Mouse (Mus musculus): ENCODE results near the gene Bbs9. TPM values are rescaled to one million over a fixed set of nuclear protein-coding genes. Genes with fewer than 3 reads are reported as not detected.
A peak's percentile ranks its signal among the peaks of the same experiment; 100 is the strongest.

Gene Bbs9
- polyA plus RNA-seq, 1 experiment from 2014 or later, result 12.3 TPM

DNA sequence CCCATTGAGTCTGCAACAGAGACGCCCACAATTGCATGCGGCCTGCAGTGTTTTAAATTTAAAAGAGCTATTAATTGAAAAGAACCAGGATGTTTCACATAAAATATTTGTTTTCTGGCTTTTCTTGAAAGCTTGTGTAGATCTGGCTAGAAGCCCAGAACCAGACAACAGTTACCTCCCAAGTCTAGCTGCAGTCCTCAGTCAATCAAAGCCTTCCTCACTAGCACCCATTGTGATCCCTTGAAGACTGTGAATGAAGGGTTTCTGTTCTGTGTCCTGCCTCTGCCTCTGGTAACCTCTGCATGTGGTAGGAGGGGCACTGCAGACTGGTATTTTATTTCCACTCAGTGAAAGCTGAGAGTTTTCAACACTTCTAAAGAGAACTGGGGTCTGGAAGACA, 27.5 kb downstream of the Bbs9 start:
- H3K9ac ChIP-seq (ENCODE audit: low read depth, low read length), result no peak overlapping the region
- ATAC-seq (ENCODE audit: low FRiP score, low TSS enrichment), result no peak
- H3K4me2 ChIP-seq (replicated peaks; ENCODE audit: low read depth, low read length), result no peak overlapping the region
- no peaks in the 10 kb centered on the region for H3K4me1 ChIP-seq (ENCODE audit: control insufficient read depth, insufficient read depth, low read length)
- no peaks in the 10 kb centered on the region for H3K9me3 ChIP-seq (ENCODE audit: control insufficient read depth, low read length)
- no peak overlapping the region for H3K27ac ChIP-seq (ENCODE audit: low read depth, low read length)
- H3K36me3 ChIP-seq (ENCODE audit: control insufficient read depth, insufficient read depth, low read length), result no peaks in the 10 kb centered on the region
- H3K27me3 ChIP-seq (ENCODE audit: control insufficient read depth, insufficient read depth, low read length), result no peaks in the 10 kb centered on the region
- no peak overlapping the region for H3K4me3 ChIP-seq (ENCODE audit: low read length)
- 75% methylated on average over 2 of the region's 2 CpGs for WGBS

DNA sequence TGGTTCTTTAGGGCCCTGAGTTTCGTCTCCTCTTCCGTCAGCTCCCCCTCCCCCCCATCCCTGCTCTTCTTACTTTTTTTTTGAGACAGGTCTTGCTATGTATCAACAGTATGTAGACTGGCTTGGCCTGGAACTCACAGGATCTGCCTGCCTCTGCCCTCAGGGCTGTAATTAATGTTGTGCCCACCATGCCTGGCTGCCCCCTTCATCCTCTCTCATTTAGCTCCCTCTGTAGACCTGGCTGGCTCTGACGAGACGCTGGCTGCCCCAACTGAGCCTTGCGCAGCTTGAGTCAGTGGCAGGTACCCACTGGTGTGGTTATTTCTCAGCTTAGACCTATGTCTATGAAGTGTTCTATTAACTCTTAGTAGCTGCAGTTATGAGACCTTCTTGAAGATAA, 28.1 kb downstream of the Bbs9 start:
- Histone ChIP-seq H3K36me3 (ENCODE audit: control insufficient read depth, insufficient read depth, low read length) (no peaks in the 10 kb centered on the region), H3K4me2 (replicated peaks; ENCODE audit: low read depth, low read length) (no peak overlapping the region), H3K4me1 (ENCODE audit: control insufficient read depth, insufficient read depth, low read length) (no peaks in the 10 kb centered on the region), H3K27me3 (ENCODE audit: control insufficient read depth, insufficient read depth, low read length) (no peaks in the 10 kb centered on the region), H3K27ac (ENCODE audit: low read depth, low read length) (no peak overlapping the region), H3K9me3 (ENCODE audit: control insufficient read depth, low read length) (no peaks in the 10 kb centered on the region), H3K9ac (ENCODE audit: low read depth, low read length) (no peak overlapping the region), H3K4me3 (ENCODE audit: low read length) (no peak overlapping the region)
- peak; percentile 20; the same call in 1 of the 2 replicates for ATAC-seq (ENCODE audit: low FRiP score, low TSS enrichment)
- WGBS, result 73% methylated on average over 5 of the region's 5 CpGs

DNA sequence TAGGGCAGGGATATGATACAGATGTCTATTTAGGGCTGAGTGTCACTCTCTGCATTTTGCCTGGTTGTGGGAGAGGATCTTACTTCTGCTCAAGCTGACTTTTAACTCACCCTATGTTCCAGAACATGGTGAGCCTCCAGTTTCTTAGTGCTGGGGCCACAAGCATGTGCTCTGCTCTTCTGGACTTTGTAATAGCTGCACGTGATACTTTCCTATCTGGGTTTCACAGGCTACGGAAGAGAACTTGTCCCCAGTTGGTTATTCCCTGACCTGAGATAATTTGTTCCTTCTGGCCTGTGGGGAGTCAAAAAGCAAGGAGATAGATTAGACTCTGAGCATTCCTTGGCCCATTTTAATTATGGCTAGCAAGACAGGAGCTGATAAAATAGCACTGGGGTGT, 30.1 kb downstream of the Bbs9 start:
- Histone ChIP-seq H3K4me3 (ENCODE audit: low read length) (no peak overlapping the region), H3K9ac (ENCODE audit: low read depth, low read length) (no peak overlapping the region), H3K27ac (ENCODE audit: low read depth, low read length) (no peak overlapping the region), H3K4me1 (ENCODE audit: control insufficient read depth, insufficient read depth, low read length) (no peaks in the 10 kb centered on the region), H3K36me3 (ENCODE audit: control insufficient read depth, insufficient read depth, low read length) (no peaks in the 10 kb centered on the region), H3K27me3 (ENCODE audit: control insufficient read depth, insufficient read depth, low read length) (no peaks in the 10 kb centered on the region), H3K9me3 (ENCODE audit: control insufficient read depth, low read length) (no peaks in the 10 kb centered on the region), H3K4me2 (replicated peaks; ENCODE audit: low read depth, low read length) (no peak overlapping the region)
- no peak for ATAC-seq (ENCODE audit: low FRiP score, low TSS enrichment)
- WGBS, result 79% methylated on average over 2 of the region's 2 CpGs

DNA sequence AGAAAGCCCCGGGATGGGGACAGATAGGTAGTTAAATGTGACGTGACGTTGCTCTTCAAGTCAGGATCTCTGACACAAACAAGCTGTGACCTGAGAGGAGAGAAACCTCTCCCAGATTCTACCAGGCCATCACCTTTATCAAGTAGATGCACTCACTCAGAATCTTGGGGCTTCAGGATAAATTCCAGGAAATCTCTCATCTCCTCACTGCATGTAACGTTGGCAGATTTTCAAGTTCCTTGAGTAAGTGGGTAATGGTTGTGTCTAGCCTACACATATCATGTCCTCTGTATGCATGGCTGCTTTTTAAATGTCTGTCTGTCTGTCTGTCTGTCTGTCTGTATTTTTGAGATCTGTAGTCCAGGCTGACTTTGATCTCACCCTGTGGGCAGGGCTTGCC, 39.6 kb downstream of the Bbs9 start:
- H3K4me3 ChIP-seq (ENCODE audit: low read length), result no peak overlapping the region
- no peak overlapping the region for H3K27ac ChIP-seq (ENCODE audit: low read depth, low read length)
- no peaks in the 10 kb centered on the region for H3K27me3 ChIP-seq (ENCODE audit: control insufficient read depth, insufficient read depth, low read length)
- ATAC-seq (ENCODE audit: low FRiP score, low TSS enrichment), result no peak
- whole genome bisulfite sequencing, result 87% methylated on average over 4 of the region's 4 CpGs
- H3K4me1 ChIP-seq (ENCODE audit: control insufficient read depth, insufficient read depth, low read length), result no peaks in the 10 kb centered on the region
- no peaks in the 10 kb centered on the region for H3K9me3 ChIP-seq (ENCODE audit: control insufficient read depth, low read length)
- H3K4me2 ChIP-seq (replicated peaks; ENCODE audit: low read depth, low read length), result no peak overlapping the region
- H3K9ac ChIP-seq (ENCODE audit: low read depth, low read length), result no peak overlapping the region
- no peaks in the 10 kb centered on the region for H3K36me3 ChIP-seq (ENCODE audit: control insufficient read depth, insufficient read depth, low read length)

DNA sequence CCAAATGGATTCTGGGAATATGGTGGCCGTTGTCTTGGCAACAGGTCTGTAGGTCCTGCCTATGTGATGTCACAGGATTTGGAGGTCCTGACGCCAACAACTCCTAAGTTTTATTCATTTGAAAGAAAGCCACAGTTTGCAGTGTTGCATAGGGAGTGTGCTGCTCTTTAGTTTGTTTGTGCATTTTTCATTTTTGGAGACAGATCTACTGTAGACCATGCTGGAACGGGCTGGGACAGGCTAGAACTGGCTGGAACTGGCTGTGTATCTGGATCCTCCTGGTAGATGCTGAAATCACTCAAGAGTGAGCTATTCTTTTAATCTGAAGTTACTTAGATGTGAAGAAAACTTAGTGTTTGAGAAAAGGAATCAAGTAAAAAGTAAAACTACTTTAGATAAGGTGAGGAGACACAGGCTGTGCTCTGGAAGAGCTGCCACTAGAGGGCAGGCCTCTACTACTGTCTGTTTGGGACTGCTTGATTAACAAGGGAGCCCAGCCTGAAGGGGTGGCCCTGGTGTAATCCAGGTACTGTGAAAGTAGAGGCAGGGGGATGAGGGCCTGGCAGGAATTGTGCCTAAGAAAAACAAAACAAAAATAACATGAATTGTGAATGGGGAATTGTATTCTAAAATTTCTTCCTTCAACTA, 43.0 kb downstream of the Bbs9 start:
- no peaks in the 10 kb centered on the region for H3K4me1 ChIP-seq (ENCODE audit: control insufficient read depth, insufficient read depth, low read length)
- H3K27ac ChIP-seq (ENCODE audit: low read depth, low read length), result no peak overlapping the region
- H3K4me2 ChIP-seq (replicated peaks; ENCODE audit: low read depth, low read length), result no peak overlapping the region
- no peak overlapping the region for H3K4me3 ChIP-seq (ENCODE audit: low read length)
- peaks cover 8% of the 10 kb centered on the region for H3K9me3 ChIP-seq (ENCODE audit: control insufficient read depth, low read length)
- no peak overlapping the region for H3K9ac ChIP-seq (ENCODE audit: low read depth, low read length)
- H3K36me3 ChIP-seq (ENCODE audit: control insufficient read depth, insufficient read depth, low read length), result no peaks in the 10 kb centered on the region
- ATAC-seq (ENCODE audit: low FRiP score, low TSS enrichment), result peak; percentile 81; the same call in 1 of the 2 replicates
- 90% methylated on average over 3 of the region's 3 CpGs for WGBS
- no peaks in the 10 kb centered on the region for H3K27me3 ChIP-seq (ENCODE audit: control insufficient read depth, insufficient read depth, low read length)

DNA sequence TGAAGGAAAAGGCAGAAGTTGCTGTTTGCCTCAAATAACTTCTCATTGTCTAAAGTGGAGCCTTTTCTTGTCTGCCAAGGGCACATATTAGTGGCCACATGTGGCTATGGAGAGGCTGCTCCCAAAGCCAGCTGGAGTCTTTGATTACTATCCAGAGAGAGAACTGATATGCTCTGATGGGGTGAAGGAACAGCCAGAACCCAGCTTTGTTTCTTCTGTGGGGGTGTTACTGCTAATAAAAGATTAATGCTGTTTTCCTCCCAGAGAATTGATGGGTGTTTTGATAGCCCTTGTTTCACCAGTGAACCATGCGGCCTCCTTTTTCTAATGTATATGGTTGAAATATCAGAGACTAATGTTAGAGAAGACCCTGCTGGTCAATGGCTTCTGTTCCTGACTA, 47.9 kb downstream of the Bbs9 start:
- WGBS, result 35% methylated on average over 1 of the region's 1 CpGs
- Histone ChIP-seq H3K36me3 (ENCODE audit: control insufficient read depth, insufficient read depth, low read length) (no peaks in the 10 kb centered on the region), H3K27me3 (ENCODE audit: control insufficient read depth, insufficient read depth, low read length) (no peaks in the 10 kb centered on the region), H3K4me3 (ENCODE audit: low read length) (no peak overlapping the region), H3K4me2 (replicated peaks; ENCODE audit: low read depth, low read length) (no peak overlapping the region), H3K27ac (ENCODE audit: low read depth, low read length) (no peak overlapping the region), H3K9ac (ENCODE audit: low read depth, low read length) (no peak overlapping the region), H3K9me3 (ENCODE audit: control insufficient read depth, low read length) (peaks cover 8% of the 10 kb centered on the region), H3K4me1 (ENCODE audit: control insufficient read depth, insufficient read depth, low read length) (no peaks in the 10 kb centered on the region)
- ATAC-seq (ENCODE audit: low FRiP score, low TSS enrichment), result peak; percentile 78

DNA sequence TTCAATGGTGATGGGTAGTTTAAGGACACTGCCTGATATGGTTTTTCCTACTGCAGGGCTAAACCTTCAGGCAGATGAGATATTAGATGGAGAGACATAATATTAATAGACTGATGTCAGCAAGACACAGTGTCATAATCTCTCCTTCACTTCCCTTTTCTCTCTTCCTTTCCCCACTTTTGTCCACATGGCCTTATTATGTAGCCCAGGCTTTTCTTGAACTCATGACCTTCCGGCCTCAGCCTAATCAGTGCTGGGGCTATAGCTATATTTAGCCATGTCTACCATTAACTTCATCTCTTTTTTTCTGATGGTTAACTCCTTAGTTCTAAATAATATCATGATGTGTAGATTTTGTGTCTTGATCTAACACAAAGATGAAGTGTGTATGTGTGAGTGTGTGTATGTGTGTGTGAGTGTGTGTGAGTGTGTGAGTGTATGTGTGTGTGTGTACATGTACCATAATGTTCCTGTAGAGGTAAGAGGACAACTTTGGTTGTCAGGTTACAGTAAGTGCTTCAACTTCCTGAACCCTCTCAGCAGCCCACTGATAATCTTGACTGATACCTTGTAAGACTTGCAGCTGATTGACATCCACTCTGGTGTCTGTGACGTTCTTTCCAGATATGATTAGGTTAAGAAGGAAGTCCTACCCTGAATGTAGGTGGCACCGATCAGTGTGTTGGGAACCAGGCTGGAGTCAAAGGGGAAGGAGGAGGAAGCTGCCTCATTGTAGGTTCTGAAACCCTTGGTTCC, 55.4 kb downstream of the Bbs9 start:
- WGBS, result 91% methylated on average over 3 of the region's 3 CpGs

DNA sequence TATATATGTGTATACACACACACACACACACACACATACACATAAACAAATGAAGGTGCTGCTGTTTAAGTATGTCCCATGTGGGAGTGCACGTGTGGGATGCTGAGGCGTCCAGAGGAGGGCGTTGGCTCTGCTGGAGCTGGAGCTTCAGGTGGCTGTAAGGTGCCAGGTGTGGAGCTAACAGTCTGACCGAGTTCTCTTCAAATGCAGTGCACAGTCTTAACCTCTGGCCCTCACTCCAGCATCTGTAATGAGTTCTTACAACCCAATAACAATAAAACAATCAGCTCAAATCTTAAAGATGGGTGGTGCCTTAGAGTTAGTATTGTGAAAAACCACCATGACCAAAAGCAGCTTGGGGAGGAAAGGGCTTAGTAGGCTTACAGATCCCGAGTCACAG, 56.6 kb downstream of the Bbs9 start:
- Histone ChIP-seq H3K4me3 (ENCODE audit: low read length) (no peak overlapping the region), H3K27ac (ENCODE audit: low read depth, low read length) (no peak overlapping the region), H3K36me3 (ENCODE audit: control insufficient read depth, insufficient read depth, low read length) (no peaks in the 10 kb centered on the region), H3K4me1 (ENCODE audit: control insufficient read depth, insufficient read depth, low read length) (no peaks in the 10 kb centered on the region), H3K4me2 (replicated peaks; ENCODE audit: low read depth, low read length) (no peak overlapping the region), H3K9ac (ENCODE audit: low read depth, low read length) (no peak overlapping the region), H3K9me3 (ENCODE audit: control insufficient read depth, low read length) (no peaks in the 10 kb centered on the region), H3K27me3 (ENCODE audit: control insufficient read depth, insufficient read depth, low read length) (no peaks in the 10 kb centered on the region)
- WGBS, result 72% methylated on average over 5 of the region's 5 CpGs
- ATAC-seq (ENCODE audit: low FRiP score, low TSS enrichment), result no peak

More for the DNA sequence above, 55.4 kb downstream of the Bbs9 start:
- no peak overlapping the region for H3K27ac ChIP-seq (ENCODE audit: low read depth, low read length)
- H3K4me3 ChIP-seq (ENCODE audit: low read length), result no peak overlapping the region
- H3K9ac ChIP-seq (ENCODE audit: low read depth, low read length), result no peak overlapping the region
- no peaks in the 10 kb centered on the region for H3K4me1 ChIP-seq (ENCODE audit: control insufficient read depth, insufficient read depth, low read length)
- no peaks in the 10 kb centered on the region for H3K36me3 ChIP-seq (ENCODE audit: control insufficient read depth, insufficient read depth, low read length)
- H3K9me3 ChIP-seq (ENCODE audit: control insufficient read depth, low read length), result no peaks in the 10 kb centered on the region
- H3K27me3 ChIP-seq (ENCODE audit: control insufficient read depth, insufficient read depth, low read length), result no peaks in the 10 kb centered on the region
- ATAC-seq (ENCODE audit: low FRiP score, low TSS enrichment), result no peak
- H3K4me2 ChIP-seq (replicated peaks; ENCODE audit: low read depth, low read length), result no peak overlapping the region

DNA sequence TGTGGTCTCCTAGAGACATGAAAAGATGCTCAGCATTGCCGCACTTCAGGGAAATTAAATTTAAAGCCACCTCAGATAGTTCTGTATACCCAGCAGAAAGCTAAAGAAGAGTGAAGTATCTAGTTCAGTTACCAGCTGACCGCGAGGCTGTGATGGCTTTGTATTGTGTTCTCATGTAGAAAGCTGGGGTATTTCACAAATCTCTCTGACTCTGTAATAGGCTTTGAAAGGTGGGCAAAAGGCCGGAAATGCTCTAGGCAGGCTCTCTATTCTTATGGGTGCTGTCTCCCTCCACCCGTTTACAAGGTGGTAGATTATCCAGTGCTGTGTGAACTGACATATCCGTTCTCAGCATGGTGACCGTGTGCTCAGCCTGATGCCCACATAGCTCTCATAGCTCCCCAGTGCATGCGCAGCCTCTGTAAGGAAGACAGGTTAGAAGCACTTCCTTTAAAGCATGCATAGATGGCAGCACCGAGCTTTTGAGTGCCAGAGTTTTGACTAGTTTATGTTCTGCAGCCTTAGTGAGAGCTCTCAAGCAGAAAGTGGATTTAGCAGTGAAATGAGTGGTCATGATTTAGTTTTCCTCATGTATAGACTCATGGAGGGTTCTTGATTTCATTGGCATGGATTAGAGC, 57.4 kb downstream of the Bbs9 start:
- Histone ChIP-seq H3K4me1 (ENCODE audit: control insufficient read depth, insufficient read depth, low read length) (no peaks in the 10 kb centered on the region), H3K36me3 (ENCODE audit: control insufficient read depth, insufficient read depth, low read length) (no peaks in the 10 kb centered on the region), H3K27me3 (ENCODE audit: control insufficient read depth, insufficient read depth, low read length) (no peaks in the 10 kb centered on the region), H3K4me3 (ENCODE audit: low read length) (no peak overlapping the region), H3K4me2 (replicated peaks; ENCODE audit: low read depth, low read length) (no peak overlapping the region), H3K27ac (ENCODE audit: low read depth, low read length) (no peak overlapping the region), H3K9ac (ENCODE audit: low read depth, low read length) (no peak overlapping the region), H3K9me3 (ENCODE audit: control insufficient read depth, low read length) (no peaks in the 10 kb centered on the region)
- 58% methylated on average over 9 of the region's 9 CpGs for WGBS
- peak; percentile 85 for ATAC-seq (ENCODE audit: low FRiP score, low TSS enrichment)

Measured in kidney, embryonic 14.5 days (tissue).